Mouse (Mus musculus): ENCODE data around the gene Zfp719.

Zfp719 gene

DNA sequence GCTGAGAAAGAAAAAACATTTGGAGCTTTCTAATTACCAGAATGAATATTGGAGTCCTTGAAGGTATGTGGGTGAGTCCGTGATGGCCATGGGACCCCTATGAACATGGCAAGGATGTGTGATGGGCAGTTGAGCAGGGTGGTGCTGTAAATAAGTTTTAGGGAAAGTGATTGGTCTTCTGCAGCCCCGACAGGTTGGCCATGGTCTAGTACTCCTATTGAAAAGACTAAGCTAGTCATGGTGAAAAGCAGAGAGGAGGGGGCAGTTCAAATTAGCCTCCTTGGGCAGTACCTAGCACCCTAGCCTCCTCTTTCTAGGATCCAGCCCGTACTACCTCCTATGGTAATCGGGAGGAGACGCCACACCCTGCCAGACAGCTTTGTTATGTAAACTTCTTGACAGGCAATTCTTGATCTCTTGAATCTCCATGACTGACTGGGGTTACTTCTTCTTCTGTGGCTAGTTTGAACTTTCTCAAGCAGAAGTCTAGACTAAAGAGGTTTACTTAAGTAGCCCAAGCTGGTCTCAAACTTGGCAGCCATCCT, 28.4 kb downstream of the Zfp719 start:
- DNase-seq (ENCODE audit: low read depth, low spot score), result no peak

DNA sequence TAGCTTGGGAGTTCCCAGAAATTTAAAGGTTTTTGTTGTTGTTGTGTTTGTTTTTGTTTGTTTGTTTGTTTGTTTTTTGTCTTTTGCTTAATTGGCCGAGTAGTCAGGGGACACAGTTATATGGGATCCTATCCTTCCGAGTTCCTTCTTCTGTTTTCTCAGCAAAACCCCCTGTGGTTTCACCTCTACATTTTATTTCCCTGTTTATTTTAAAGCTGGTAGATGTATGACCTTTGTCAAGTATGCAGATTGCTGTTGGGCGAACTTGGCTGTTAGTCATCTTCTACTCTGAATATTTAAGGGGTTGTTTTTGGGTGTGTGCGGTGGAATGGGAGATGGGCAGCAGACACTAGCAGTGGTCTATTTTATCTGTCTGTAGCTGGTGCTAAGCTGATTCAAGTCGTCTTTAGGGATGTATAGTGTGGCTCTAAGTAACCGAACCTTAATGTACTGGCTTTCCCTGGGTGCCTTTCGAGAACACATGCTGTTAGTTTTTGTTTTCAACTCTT, 29.0 kb downstream of the Zfp719 start:
- DNase-seq (ENCODE audit: low read depth, low spot score), result no peak

DNA sequence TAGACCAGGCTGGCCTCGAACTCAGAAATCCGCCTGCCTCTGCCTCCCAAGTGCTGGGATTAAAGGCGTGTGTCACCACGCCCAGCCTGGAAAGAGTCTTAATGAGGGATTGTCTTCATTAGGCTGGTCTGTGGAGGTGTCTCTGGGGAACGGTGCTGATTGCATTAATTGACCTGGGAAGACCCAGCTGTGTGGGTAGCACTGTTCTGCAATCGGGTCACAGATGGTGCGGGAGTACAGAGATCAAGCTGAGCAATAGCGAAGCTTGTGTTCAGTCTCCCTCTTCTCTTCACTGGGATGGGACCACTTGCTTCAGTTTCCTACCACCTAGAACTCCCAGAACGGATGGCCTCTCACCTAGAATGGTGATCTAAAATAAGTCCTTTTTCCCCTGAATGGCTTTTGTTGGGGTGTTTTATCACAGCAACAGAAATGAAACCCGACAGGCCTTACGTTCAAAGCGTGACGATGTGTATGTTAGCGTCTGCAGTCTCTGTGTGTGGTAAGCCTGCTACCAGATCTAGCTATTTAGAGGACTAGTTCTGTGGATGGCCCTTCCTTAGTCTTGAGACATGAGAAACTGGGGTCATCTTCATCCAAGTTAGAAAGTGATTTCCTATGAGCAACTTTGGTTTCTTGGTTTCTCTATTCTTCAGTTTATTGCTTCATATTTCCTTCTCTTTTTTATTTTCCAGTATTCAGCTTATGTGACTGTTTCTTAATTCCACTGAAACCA, 34.6 kb downstream of the Zfp719 start:
- no peak for DNase-seq (ENCODE audit: low read depth, low spot score)

- DNase-seq (ENCODE audit: low read depth, low spot score), result no peak
These were observed 43.5 kb downstream of the Zfp719 start for GRCm38 (mm10) chr7:43622927-43623326.

- no peak for DNase-seq (ENCODE audit: low read depth, low spot score)
These were observed 44.4 kb downstream of the Zfp719 start for GRCm38 (mm10) chr7:43623819-43624218.

DNA sequence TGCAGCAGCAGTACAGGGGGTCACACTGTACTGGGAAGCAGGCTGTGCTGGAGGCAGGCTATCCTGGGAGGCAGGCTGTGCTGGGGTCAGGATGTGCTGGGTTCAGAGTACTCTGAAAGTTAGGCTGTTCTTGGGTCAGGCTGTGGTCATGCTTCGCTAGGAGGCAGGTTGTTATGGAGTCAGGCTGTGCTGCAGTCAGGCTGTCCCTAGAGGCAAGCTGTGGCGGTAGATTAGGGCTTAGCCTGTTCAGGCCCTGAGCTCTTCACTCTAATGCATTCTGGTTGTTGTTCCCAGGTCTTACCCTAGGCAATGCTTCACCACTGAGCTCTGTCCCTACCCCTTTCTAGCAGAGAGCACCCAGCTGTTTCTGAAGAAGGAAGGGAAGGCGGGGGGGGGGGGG, 45.7 kb downstream of the Zfp719 start:
- peak; percentile 42 for DNase-seq (ENCODE audit: low read depth, low spot score)

- peak; percentile 81 for DNase-seq (ENCODE audit: low read depth, low spot score)
These were observed 46.5 kb downstream of the Zfp719 start for GRCm38 (mm10) chr7:43625794-43626422.

GRCm38 (mm10) chr7:43633940-43634339, 54.5 kb downstream of the Zfp719 start:
- no peak for DNase-seq (ENCODE audit: low read depth, low spot score)

DNA sequence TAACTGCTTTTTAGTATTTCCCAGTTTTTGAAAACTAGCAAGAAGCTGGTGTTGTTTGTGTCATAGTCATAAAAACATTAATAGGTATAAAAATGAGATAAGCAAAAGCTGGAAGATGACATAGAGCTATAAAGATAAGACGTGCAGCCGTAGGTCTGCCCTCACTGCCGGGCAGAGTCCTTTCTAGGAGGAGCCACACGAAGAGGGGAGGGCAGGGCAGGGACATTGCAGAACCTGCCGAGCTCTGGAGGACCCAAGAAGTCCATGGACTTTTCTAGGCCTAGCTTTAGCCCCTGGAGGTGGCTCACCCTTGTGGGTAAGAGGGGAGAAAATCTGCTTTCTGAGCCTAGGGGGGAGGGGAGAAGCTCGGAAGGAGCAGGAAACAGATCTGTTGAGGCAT, 55.1 kb downstream of the Zfp719 start, which contains the start of gene Ceacam18:
Gene Ceacam18, plus strand, starts transcription at position 208 of the 400 bp plus-strand sequence.
- no peak for DNase-seq (ENCODE audit: low read depth, low spot score)

GRCm38 (mm10) chr7:43636194-43636593, 56.8 kb downstream of the Zfp719 start:
- no peak for DNase-seq (ENCODE audit: low read depth, low spot score)

- no peak for DNase-seq (ENCODE audit: low read depth, low spot score)
These were observed 57.7 kb downstream of the Zfp719 start for GRCm38 (mm10) chr7:43637118-43637517.

- DNase-seq (ENCODE audit: low read depth, low spot score), result peak; percentile 4
These were observed 63.2 kb downstream of the Zfp719 start for GRCm38 (mm10) chr7:43642587-43642986.
